Mouse (Mus musculus): ENCODE results near the gene Smarcc2. TPM values are rescaled to one million over a fixed set of nuclear protein-coding genes. Genes with fewer than 3 reads are reported as not detected.

The Smarcc2 gene
- 93.2 TPM for polyA plus RNA-seq (2015; fragmentation: Illumina TruSeq; extraction: RNeasy Lipid Tissue Mini Kit (QIAGEN cat#74804); ENCODE audit: insufficient read depth, low replicate concordance)

DNA sequence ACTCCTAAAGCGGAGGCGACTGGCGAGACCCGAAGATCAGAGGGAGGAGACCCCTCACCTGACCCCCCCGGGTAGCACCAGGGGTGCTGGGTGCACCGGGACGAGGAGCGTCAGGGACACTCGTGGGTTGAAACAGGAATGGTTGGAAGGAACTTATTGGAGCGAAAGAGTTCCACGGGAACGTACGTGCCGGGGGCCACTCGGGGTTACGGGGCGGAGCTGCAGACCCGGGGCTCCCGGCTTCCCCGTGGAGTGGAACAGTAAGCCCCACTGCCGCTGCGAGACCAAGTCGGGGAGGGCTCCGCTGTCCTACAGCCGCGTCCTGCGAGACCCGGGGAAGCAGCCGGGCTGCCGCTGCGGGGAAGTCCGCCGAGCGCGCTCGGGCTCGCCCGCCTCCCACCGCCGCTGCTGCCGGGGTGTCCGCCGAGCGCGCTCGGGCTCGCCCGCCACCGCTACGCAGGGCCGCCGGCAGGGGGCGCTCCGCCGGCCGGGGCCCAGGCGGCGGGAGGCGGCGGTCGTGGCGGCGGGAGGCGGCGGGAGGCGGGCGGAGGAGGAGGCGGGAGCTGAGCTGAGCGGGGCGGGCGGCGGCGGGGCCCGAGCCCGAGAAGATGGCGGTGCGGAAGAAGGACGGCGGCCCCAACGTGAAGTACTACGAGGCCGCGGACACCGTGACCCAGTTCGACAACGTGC is at the start of gene Smarcc2:
Gene Smarcc2, plus strand, starts transcription at position 530 of the 690 bp plus-strand sequence.

DNA sequence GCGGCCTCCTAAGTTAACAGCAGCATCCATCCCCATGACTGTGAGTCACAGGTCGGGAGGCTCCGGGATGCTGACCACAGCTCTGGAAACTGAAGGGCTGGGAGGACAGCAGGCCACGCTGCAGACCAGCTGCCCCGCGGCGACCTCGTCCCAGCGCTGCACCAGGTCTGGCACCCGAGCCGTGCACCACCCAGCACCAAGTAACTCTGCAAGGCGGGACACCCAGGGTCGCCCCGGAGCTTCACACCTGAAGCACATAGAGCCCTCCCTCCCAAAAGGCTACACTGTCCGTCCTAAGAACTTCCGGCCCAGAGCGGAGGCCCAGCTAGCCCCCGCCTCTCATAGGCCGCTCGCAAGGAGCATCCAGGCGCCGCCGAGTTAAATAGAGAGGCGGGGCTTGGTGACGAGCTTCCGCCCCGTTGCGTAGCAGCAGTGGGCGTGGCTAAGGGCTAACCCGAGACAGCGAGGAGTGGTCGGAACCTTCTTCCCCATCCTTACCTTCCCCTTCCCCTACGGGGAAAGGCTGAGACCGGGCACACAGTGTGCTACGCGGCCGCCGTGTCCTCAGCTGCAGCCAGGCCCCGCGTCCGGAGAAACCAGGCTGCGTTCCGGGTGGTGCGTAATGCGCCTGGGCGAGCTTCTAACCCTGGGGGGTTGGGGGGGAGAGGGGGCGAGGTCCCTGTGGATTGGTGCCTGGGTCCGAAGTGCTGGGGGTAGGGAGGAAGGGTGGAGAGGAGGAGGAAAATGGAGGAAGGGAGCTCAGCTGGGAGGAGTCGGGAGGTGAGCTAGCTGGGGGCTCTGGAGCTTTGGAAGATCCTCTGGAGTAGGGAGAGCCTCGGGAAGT is 47.6 kb upstream of the Smarcc2 start, which contains the start of the genes Nabp2 and Rnf41:
Gene Nabp2, minus strand, starts transcription at position 282 of the 844 bp plus-strand sequence.
Gene Rnf41, plus strand, starts transcription at position 447 of the 844 bp plus-strand sequence.

DNA sequence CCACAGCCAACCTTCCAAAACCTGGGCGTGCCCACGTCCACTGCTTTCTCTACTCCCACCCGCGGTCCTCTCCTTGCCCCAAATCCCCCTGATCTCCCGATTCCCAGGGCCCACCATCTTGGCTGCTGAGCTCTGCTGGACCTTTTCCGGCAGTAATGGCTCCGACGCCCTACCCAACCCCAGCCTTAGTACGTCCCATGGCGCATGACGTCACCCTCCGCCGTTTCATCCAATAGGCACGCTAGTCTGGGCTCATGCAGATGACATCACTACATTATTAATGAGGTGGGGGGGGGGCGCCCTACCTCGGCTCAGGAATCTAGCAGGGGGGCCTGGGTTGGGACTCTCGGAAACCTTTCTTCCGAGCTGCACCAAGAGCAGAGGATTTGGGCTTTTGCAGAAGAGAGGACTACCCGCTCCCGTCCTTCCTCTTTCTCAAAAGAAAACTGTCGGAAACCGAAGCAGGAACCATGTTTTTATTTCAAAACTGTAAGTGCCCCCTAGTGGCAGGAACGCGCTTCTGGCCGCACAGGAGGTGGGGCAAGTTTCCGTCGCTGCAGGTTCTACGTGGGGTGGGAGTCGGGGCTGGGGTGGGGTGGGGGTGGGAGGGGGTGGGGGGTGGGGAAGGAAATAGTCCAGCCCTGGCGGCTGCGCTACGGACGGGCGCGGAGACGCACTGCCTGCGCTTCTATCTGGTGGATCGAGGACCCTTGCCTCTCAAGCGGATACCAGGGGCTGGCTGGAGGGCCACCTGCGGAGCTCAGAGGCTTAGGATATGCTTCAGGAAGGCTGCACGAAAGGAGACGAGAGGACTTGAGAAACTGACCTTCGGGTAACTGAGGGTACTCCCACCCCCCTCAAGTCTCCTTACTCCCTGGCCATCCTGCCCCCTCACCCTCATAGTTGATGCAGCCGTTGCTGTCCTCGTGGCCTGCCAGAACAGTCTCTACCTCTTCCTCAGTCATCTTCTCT is 34.9 kb downstream of the Smarcc2 start, which contains the start of gene Myl6:
Gene Myl6, minus strand, starts transcription at position 451 of the 972 bp plus-strand sequence.

DNA sequence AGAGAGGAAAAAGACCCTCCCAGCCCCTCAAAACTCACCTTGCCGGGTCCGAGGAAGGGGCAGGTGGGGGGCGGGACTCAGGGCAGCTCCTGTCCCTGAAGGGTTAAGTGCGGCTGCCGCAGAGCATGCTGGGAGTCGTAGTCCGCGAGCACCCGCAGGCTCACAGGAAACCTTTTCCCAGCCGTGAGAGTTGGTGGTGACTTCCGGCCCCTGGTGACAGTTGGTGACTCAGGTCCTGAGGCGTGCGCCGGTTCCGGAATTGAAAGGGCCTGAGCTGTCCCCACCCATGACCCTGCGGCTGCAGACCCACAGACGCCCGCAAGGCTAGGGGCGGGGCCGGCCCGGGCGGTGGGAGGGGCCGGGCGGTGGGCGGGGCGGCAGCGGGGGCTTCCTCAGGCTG is 39.5 kb downstream of the Smarcc2 start, which contains the start of gene Myl6b:
Gene Myl6b, minus strand, starts transcription at position 96 of the 400 bp plus-strand sequence.

DNA sequence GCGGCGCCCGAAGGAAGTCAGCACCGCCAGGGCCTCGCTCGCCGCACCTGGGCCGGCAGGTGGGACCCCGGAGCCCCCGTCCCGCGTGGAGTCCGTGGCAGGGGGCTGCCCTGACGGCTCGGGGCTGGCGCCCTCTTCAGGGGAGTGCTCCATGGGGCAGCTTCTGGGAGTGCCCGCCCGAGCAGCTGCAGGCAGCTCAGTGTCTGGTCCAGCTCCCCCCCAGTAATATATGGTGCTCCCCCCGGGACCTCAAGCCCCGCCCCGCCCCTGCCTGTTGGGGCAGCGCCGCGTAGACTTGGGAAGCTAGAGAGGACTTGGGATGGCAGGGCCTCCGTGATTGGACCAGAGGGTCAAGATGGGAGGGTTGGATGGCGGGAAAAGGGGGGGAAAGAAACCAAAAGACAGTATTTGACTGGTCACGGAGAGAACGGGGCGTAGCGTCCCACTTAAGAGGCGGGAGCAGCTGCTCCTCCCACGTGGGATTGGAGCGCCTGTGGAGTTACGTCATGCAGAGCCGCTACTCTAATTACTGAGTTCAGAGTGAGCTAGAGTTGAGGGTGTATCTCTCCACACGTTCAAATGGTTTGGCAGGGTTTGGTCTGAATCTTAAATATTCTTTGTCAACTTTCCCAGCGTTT is 66.7 kb downstream of the Smarcc2 start, which contains the start of gene Esyt1:
Gene Esyt1, minus strand, starts transcription at position 201 of the 638 bp plus-strand sequence.

Other genes with a start within 250 kb of the Smarcc2 start
- 13.4 TPM for gene Spryd4, start 247.4 kb upstream of the Smarcc2 start, polyA plus RNA-seq (2015; fragmentation: Illumina TruSeq; extraction: RNeasy Lipid Tissue Mini Kit (QIAGEN cat#74804); ENCODE audit: insufficient read depth, low replicate concordance)
- not detected for gene Mip, start 233.4 kb upstream of the Smarcc2 start, polyA plus RNA-seq (2015; fragmentation: Illumina TruSeq; extraction: RNeasy Lipid Tissue Mini Kit (QIAGEN cat#74804); ENCODE audit: insufficient read depth, low replicate concordance)
- gene Timeless, start 227.2 kb upstream of the Smarcc2 start, polyA plus RNA-seq (2015; fragmentation: Illumina TruSeq; extraction: RNeasy Lipid Tissue Mini Kit (QIAGEN cat#74804); ENCODE audit: insufficient read depth, low replicate concordance): 14.1 TPM
- 0.28 TPM for gene Apon, start 205.2 kb upstream of the Smarcc2 start, polyA plus RNA-seq (2015; fragmentation: Illumina TruSeq; extraction: RNeasy Lipid Tissue Mini Kit (QIAGEN cat#74804); ENCODE audit: insufficient read depth, low replicate concordance)
- gene Apof, start 190.6 kb upstream of the Smarcc2 start, polyA plus RNA-seq (2015; fragmentation: Illumina TruSeq; extraction: RNeasy Lipid Tissue Mini Kit (QIAGEN cat#74804); ENCODE audit: insufficient read depth, low replicate concordance): 1.3 TPM
- gene Stat2, start 188.7 kb upstream of the Smarcc2 start, polyA plus RNA-seq (2015; fragmentation: Illumina TruSeq; extraction: RNeasy Lipid Tissue Mini Kit (QIAGEN cat#74804); ENCODE audit: insufficient read depth, low replicate concordance): 74.1 TPM
- gene Il23a, start 160.5 kb upstream of the Smarcc2 start, polyA plus RNA-seq (2015; fragmentation: Illumina TruSeq; extraction: RNeasy Lipid Tissue Mini Kit (QIAGEN cat#74804); ENCODE audit: insufficient read depth, low replicate concordance): not detected
- 44.8 TPM for gene Pan2, start 155.9 kb upstream of the Smarcc2 start, polyA plus RNA-seq (2015; fragmentation: Illumina TruSeq; extraction: RNeasy Lipid Tissue Mini Kit (QIAGEN cat#74804); ENCODE audit: insufficient read depth, low replicate concordance)
- 58.8 TPM for gene Cnpy2, start 136.8 kb upstream of the Smarcc2 start, polyA plus RNA-seq (2015; fragmentation: Illumina TruSeq; extraction: RNeasy Lipid Tissue Mini Kit (QIAGEN cat#74804); ENCODE audit: insufficient read depth, low replicate concordance)
- 121 TPM for gene Cs, start 121.5 kb upstream of the Smarcc2 start, polyA plus RNA-seq (2015; fragmentation: Illumina TruSeq; extraction: RNeasy Lipid Tissue Mini Kit (QIAGEN cat#74804); ENCODE audit: insufficient read depth, low replicate concordance)
- gene Coq10a, start 90.3 kb upstream of the Smarcc2 start, polyA plus RNA-seq (2015; fragmentation: Illumina TruSeq; extraction: RNeasy Lipid Tissue Mini Kit (QIAGEN cat#74804); ENCODE audit: insufficient read depth, low replicate concordance): 42.0 TPM
- 35.0 TPM for gene Ankrd52, start 82.1 kb upstream of the Smarcc2 start, polyA plus RNA-seq (2015; fragmentation: Illumina TruSeq; extraction: RNeasy Lipid Tissue Mini Kit (QIAGEN cat#74804); ENCODE audit: insufficient read depth, low replicate concordance)
- not detected for gene Slc39a5, start 58.0 kb upstream of the Smarcc2 start, polyA plus RNA-seq (2015; fragmentation: Illumina TruSeq; extraction: RNeasy Lipid Tissue Mini Kit (QIAGEN cat#74804); ENCODE audit: insufficient read depth, low replicate concordance)
- gene Nabp2, start 47.8 kb upstream of the Smarcc2 start, polyA plus RNA-seq (2015; fragmentation: Illumina TruSeq; extraction: RNeasy Lipid Tissue Mini Kit (QIAGEN cat#74804); ENCODE audit: insufficient read depth, low replicate concordance): 48.3 TPM
- 25.2 TPM for gene Rnf41, start 47.6 kb upstream of the Smarcc2 start, polyA plus RNA-seq (2015; fragmentation: Illumina TruSeq; extraction: RNeasy Lipid Tissue Mini Kit (QIAGEN cat#74804); ENCODE audit: insufficient read depth, low replicate concordance)
- 874 TPM for gene Myl6, start 34.9 kb downstream of the Smarcc2 start, polyA plus RNA-seq (2015; fragmentation: Illumina TruSeq; extraction: RNeasy Lipid Tissue Mini Kit (QIAGEN cat#74804); ENCODE audit: insufficient read depth, low replicate concordance)
- 0.25 TPM for gene Myl6b, start 39.4 kb downstream of the Smarcc2 start, polyA plus RNA-seq (2015; fragmentation: Illumina TruSeq; extraction: RNeasy Lipid Tissue Mini Kit (QIAGEN cat#74804); ENCODE audit: insufficient read depth, low replicate concordance)
- 82.6 TPM for gene Esyt1, start 66.6 kb downstream of the Smarcc2 start, polyA plus RNA-seq (2015; fragmentation: Illumina TruSeq; extraction: RNeasy Lipid Tissue Mini Kit (QIAGEN cat#74804); ENCODE audit: insufficient read depth, low replicate concordance)
- 10.0 TPM for gene Zc3h10, start 88.5 kb downstream of the Smarcc2 start, polyA plus RNA-seq (2015; fragmentation: Illumina TruSeq; extraction: RNeasy Lipid Tissue Mini Kit (QIAGEN cat#74804); ENCODE audit: insufficient read depth, low replicate concordance)
- gene Rpl41, start 90.1 kb downstream of the Smarcc2 start, polyA plus RNA-seq (2015; fragmentation: Illumina TruSeq; extraction: RNeasy Lipid Tissue Mini Kit (QIAGEN cat#74804); ENCODE audit: insufficient read depth, low replicate concordance): 904 TPM
- 149 TPM for gene Pa2g4, start 106.7 kb downstream of the Smarcc2 start, polyA plus RNA-seq (2015; fragmentation: Illumina TruSeq; extraction: RNeasy Lipid Tissue Mini Kit (QIAGEN cat#74804); ENCODE audit: insufficient read depth, low replicate concordance)
- 2.2 TPM for gene Erbb3, start 130.4 kb downstream of the Smarcc2 start, polyA plus RNA-seq (2015; fragmentation: Illumina TruSeq; extraction: RNeasy Lipid Tissue Mini Kit (QIAGEN cat#74804); ENCODE audit: insufficient read depth, low replicate concordance)
- 387 TPM for gene Rps26, start 167.5 kb downstream of the Smarcc2 start, polyA plus RNA-seq (2015; fragmentation: Illumina TruSeq; extraction: RNeasy Lipid Tissue Mini Kit (QIAGEN cat#74804); ENCODE audit: insufficient read depth, low replicate concordance)
- 1.4 TPM for gene Ikzf4, start 186.7 kb downstream of the Smarcc2 start, polyA plus RNA-seq (2015; fragmentation: Illumina TruSeq; extraction: RNeasy Lipid Tissue Mini Kit (QIAGEN cat#74804); ENCODE audit: insufficient read depth, low replicate concordance)
- gene Suox, start 214.8 kb downstream of the Smarcc2 start, polyA plus RNA-seq (2015; fragmentation: Illumina TruSeq; extraction: RNeasy Lipid Tissue Mini Kit (QIAGEN cat#74804); ENCODE audit: insufficient read depth, low replicate concordance): 11.8 TPM
- gene Rab5b, start 237.0 kb downstream of the Smarcc2 start, polyA plus RNA-seq (2015; fragmentation: Illumina TruSeq; extraction: RNeasy Lipid Tissue Mini Kit (QIAGEN cat#74804); ENCODE audit: insufficient read depth, low replicate concordance): 110 TPM
- 0.30 TPM for gene Pmel, start 244.9 kb downstream of the Smarcc2 start, polyA plus RNA-seq (2015; fragmentation: Illumina TruSeq; extraction: RNeasy Lipid Tissue Mini Kit (QIAGEN cat#74804); ENCODE audit: insufficient read depth, low replicate concordance)
- 64.5 TPM for gene Cdk2, start 245.8 kb downstream of the Smarcc2 start, polyA plus RNA-seq (2015; fragmentation: Illumina TruSeq; extraction: RNeasy Lipid Tissue Mini Kit (QIAGEN cat#74804); ENCODE audit: insufficient read depth, low replicate concordance)